Mouse (Mus musculus) forebrain, embryonic 12.5 days (tissue): ENCODE data around the gene Apol10b. TPM values are rescaled to one million over a fixed set of nuclear protein-coding genes. Genes with fewer than 3 reads are reported as not detected.
"Not testable (repeated sequence)": the region's sequence is repeated elsewhere in the genome, so short reads cannot be mapped to it uniquely, and the experiment has no call there.

Experiments
- ATAC-seq: fragments of 200-750 bp; cut with Nextera tagmentation; 2 replicates; pipeline ENCODE4 v1.8.0; 2017; ENCODE audit warnings: moderate TSS enrichment; ENCODE audit not compliant: low FRiP score
- H3K27ac ChIP-seq: fragments of 300-500 bp; sonication (generic); 2 replicates; pipeline ENCODE4 v1.5.1; 2016; ENCODE audit warnings: mild to moderate bottlenecking
- H3K27me3 ChIP-seq: fragments of 300-500 bp; sonication (generic); 2 replicates; pipeline ENCODE4 v1.6.1; 2016; ENCODE audit warnings: mild to moderate bottlenecking
- H3K36me3 ChIP-seq: fragments of 300-500 bp; sonication (generic); replicated peaks from 2 replicates; pipeline ENCODE4 v1.6.1; 2016; ENCODE audit warnings: mild to moderate bottlenecking
- H3K4me1 ChIP-seq: fragments of 300-500 bp; sonication (generic); 2 replicates; pipeline ENCODE4 v1.6.1; 2016
- H3K4me2 ChIP-seq: fragments of 300-500 bp; sonication (generic); 2 replicates; pipeline ENCODE4 v1.6.1; 2016; ENCODE audit warnings: mild to moderate bottlenecking, moderate library complexity
- H3K4me3 ChIP-seq: fragments of 300-500 bp; sonication (generic); replicated peaks from 2 replicates; pipeline ENCODE4 v1.5.1; 2016; ENCODE audit warnings: mild to moderate bottlenecking
- H3K9ac ChIP-seq: fragments of 300-500 bp; sonication (generic); 2 replicates; pipeline ENCODE4 v1.6.1; 2016; ENCODE audit warnings: mild to moderate bottlenecking
- H3K9me3 ChIP-seq: fragments of 300-500 bp; sonication (generic); 2 replicates; pipeline ENCODE4 v1.6.1; 2016
- WGBS: fragments of 180-500 bp; shearing (Covaris S2); methylation state at CpG from one replicate; pipeline ENCODE4 v1.1.7; 2016; 5-methylcytosine and 5-hydroxymethylcytosine counted together
- polyA plus RNA-seq: library from polyadenylated mRNA; unstranded; fragments of >200 nt; fragmentation: Nextera tagmentation; extraction: Ambion mirVana; gene quantifications from 2 replicates; pipeline ENCODE4 v1.2.1, GENCODE M21; 2016

The Apol10b gene
- polyA plus RNA-seq, 1 experiment from 2014 or later, result not detected

DNA sequence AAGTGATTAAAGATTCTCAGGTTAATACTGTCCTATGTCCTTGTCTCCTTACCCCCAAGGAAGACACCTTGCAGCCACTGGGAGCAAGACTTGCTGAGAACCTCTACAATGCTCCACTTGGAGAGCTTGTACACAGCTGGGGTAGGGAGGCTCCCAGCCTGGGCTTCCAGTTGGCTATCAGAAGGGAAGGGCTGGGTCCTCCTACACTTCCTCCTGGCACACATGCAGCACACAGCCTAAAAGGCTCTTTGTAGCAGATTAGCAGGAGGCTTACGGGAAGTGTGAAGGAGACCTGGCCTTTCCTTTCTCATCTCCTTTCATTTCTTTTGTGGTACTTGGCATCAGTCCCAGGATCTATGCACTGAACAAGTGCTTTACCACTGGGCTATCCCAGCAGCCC is 14.2 kb downstream of the Apol10b start:
- Histone ChIP-seq H3K4me2 (no peak overlapping the region), H3K27ac (no peak overlapping the region), H3K9me3 (no peaks in the 10 kb centered on the region), H3K27me3 (no peaks in the 10 kb centered on the region), H3K36me3 (no peaks in the 10 kb centered on the region), H3K4me3 (no peak overlapping the region), H3K4me1 (no peaks in the 10 kb centered on the region; the same call in 1 of the 2 replicates), H3K9ac (no peak overlapping the region)
- ATAC-seq, result no peak
- WGBS, result 41% methylated on average over 1 of the region's 1 CpGs

DNA sequence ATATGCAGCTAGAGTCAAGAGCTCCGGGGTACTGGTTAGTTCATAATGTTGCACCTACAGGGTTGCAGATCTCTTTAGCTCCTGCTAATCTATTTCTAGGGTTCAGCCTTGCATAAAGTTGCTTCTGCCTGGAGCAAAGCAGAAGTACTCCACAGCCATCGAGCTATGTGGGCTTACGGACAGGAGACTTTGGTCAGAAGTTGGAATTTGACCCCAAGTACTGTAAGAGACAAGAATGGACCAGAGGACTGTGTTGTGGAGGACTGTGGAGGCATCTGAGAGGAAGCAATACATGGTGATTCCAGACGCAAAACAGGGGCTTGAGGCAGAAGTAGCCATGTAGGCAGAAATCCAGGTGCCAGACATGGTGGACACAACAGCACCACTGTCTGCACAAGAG is 16.6 kb downstream of the Apol10b start:
- Histone ChIP-seq H3K27ac (no peak overlapping the region), H3K4me3 (no peak overlapping the region), H3K9me3 (no peaks in the 10 kb centered on the region), H3K9ac (no peak overlapping the region), H3K4me2 (no peak overlapping the region), H3K27me3 (no peaks in the 10 kb centered on the region), H3K4me1 (no peaks in the 10 kb centered on the region; the same call in 1 of the 2 replicates), H3K36me3 (no peaks in the 10 kb centered on the region)
- WGBS, result 89% methylated on average over 4 of the region's 4 CpGs
- ATAC-seq, result no peak

DNA sequence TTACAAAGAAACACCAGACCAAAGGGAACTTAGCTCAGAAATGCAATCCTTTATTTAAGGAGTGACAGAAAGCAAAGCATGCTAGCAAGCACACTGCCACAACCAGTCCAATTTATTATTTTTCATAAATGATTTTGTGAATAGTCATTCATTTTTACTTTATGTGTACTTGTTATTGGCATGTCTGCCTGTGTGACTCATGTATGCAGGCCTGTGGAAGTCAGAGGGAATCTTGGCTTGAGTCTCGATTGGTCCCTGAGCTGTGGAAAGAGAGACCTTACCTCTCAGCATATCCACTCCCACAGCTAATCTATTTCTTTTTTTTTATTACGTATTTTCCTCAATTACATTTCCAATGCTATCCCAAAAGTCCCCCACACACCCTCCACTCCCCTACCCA is 17.1 kb downstream of the Apol10b start:
- ATAC-seq, result no peak
- H3K9ac ChIP-seq, result no peak overlapping the region
- H3K4me2 ChIP-seq, result no peak overlapping the region
- H3K9me3 ChIP-seq, result no peaks in the 10 kb centered on the region
- no peak overlapping the region for H3K27ac ChIP-seq
- H3K27me3 ChIP-seq, result no peaks in the 10 kb centered on the region
- no peak overlapping the region for H3K4me3 ChIP-seq
- no peaks in the 10 kb centered on the region for H3K36me3 ChIP-seq
- no peaks in the 10 kb centered on the region; the same call in 1 of the 2 replicates for H3K4me1 ChIP-seq
- WGBS, result 80% methylated on average over 2 of the region's 2 CpGs

DNA sequence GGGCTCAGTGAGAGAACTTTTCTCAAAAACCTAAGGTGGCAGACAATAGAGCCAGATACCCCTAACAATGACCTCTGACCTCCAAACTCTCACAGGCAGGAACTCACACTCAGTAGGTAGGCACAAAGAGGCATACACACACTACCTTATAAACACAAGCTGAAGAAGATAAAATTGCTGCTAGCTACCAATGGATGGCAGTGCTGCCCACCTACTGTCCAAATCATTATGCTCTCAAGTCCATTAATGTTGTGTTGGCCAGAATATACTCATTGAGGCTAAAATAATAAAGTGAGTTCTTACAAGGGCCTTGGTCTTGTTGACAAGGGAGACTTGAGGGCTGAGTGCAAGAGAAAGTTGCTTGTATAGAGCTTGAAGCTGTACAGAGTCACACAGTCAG is 32.7 kb downstream of the Apol10b start:
- H3K4me2 ChIP-seq, result no peak overlapping the region
- H3K9ac ChIP-seq, result no peak overlapping the region
- ATAC-seq, result no peak
- no peak overlapping the region for H3K27ac ChIP-seq
- H3K27me3 ChIP-seq, result no peaks in the 10 kb centered on the region
- no peaks in the 10 kb centered on the region for H3K4me1 ChIP-seq
- H3K4me3 ChIP-seq, result no peak overlapping the region
- no peaks in the 10 kb centered on the region for H3K36me3 ChIP-seq
- H3K9me3 ChIP-seq, result no peaks in the 10 kb centered on the region

DNA sequence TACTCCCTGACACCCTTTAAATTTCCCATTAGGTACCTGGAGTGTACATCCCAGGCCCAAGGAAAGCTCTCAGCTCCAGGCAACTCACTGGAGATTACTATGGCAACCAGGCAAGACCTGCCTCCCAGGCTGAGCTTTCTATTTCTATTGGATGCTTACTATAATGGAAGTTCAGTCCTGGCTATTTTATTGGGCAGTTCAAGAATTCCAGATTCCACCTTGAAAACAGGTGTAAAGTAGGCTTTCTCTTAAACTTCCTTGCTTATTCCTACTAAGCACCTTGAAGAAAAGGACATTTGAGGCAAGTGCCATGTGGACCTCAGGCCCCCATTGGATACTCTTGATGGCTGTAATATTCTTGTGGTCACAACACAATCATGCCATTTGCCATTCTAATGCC is 34.1 kb downstream of the Apol10b start, which contains the start of gene 1700025B11Rik:
Gene 1700025B11Rik, minus strand, starts transcription at position 101 of the 400 bp plus-strand sequence.
- Histone ChIP-seq H3K9me3 (no peaks in the 10 kb centered on the region), H3K27me3 (no peaks in the 10 kb centered on the region), H3K9ac (no peak within 1 kb of the TSS), H3K27ac (no peak within 1 kb of the TSS), H3K4me2 (no peak within 1 kb of the TSS), H3K36me3 (no peaks in the 10 kb centered on the region), H3K4me1 (no peaks in the 10 kb centered on the region), H3K4me3 (no peak within 1 kb of the TSS)
- ATAC-seq, result no peak

DNA sequence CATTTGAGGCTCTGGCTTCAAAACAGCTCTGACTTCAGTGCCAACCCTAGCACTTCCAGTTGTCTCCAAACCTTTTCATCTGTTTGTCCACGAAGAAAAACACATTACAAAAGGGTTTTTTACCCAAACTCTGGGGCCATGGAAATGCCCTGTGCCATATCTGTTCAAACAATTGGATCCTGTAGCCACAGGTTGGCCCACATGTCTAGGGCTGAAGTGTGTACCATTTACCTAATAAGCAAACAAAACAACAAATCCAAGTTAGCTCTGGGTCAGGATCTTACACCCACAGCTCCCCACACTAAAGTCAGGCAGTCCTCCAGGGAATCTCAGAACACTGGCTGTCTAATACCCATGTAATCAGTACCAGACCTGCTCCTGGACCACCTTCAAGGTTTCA is 56.7 kb downstream of the Apol10b start:
- not testable (repeated sequence) for ATAC-seq, H3K9me3 ChIP-seq, H3K4me2 ChIP-seq, H3K9ac ChIP-seq, H3K36me3 ChIP-seq, H3K27ac ChIP-seq, H3K4me1 ChIP-seq, H3K27me3 ChIP-seq, H3K4me3 ChIP-seq
- 40% methylated on average over 1 of the region's 1 CpGs for WGBS

Other genes starting within 250 kb of the Apol10b start
- not detected in 2 replicates for gene Apol7a, start 197.0 kb downstream of the Apol10b start, polyA plus RNA-seq
- not detected in 2 replicates for gene Apol9a, start 185.0 kb downstream of the Apol10b start, polyA plus RNA-seq
- not detected in 2 replicates for gene Apol7b, start 148.6 kb downstream of the Apol10b start, polyA plus RNA-seq
- gene Apol10a, start 119.1 kb downstream of the Apol10b start, polyA plus RNA-seq, result not detected in 2 replicates
- gene Apol11a, start 87.9 kb downstream of the Apol10b start, polyA plus RNA-seq, result not detected in 2 replicates
- gene Apol7c, start 62.8 kb downstream of the Apol10b start, polyA plus RNA-seq, result not detected in 2 replicates
- not detected in 2 replicates for gene 1700025B11Rik, start 34.2 kb downstream of the Apol10b start, polyA plus RNA-seq
- not detected in 2 replicates for gene Gm36245, start 3.1 kb upstream of the Apol10b start, polyA plus RNA-seq
- gene Apol11b, start 47.2 kb upstream of the Apol10b start, polyA plus RNA-seq, result not detected in 2 replicates
- not detected in 2 replicates for gene Apol7e, start 102.7 kb upstream of the Apol10b start, polyA plus RNA-seq
- gene Apol9b, start 132.9 kb upstream of the Apol10b start, polyA plus RNA-seq, result not detected in 2 replicates
- gene Apol8, start 160.9 kb upstream of the Apol10b start, polyA plus RNA-seq, result 0.24 and 0.46 TPM in 2 replicates
- 24.6 and 27.6 TPM in 2 replicates for gene Myh9, start 246.1 kb upstream of the Apol10b start, polyA plus RNA-seq